Mouse (Mus musculus) ES-Bruce4 (cell line): ENCODE measurements around the gene Tmod2. TPM values are rescaled to one million over a fixed set of nuclear protein-coding genes. Genes with fewer than 3 reads are reported as not detected.

Experiments
- H3K27ac ChIP-seq: 2 replicates; pipeline ENCODE4 v1.5.1; 2012; ENCODE audit warnings: low read length, inconsistent platforms; ENCODE audit not compliant: insufficient read depth
- H3K27me3 ChIP-seq: 2 replicates; pipeline ENCODE4 v1.6.1; 2012; ENCODE audit warnings: mild to moderate bottlenecking, low read length, inconsistent platforms; ENCODE audit not compliant: control insufficient read depth, poor library complexity, insufficient read depth, severe bottlenecking
- H3K36me3 ChIP-seq: 2 replicates; pipeline ENCODE4 v1.6.1; 2012; ENCODE audit warnings: inconsistent platforms, mild to moderate bottlenecking, low read length, moderate library complexity; ENCODE audit not compliant: control insufficient read depth, poor library complexity, insufficient read depth, severe bottlenecking
- H3K4me1 ChIP-seq: one replicate; pipeline ENCODE4 v1.8.1; 2011; ENCODE audit warnings: low read length; ENCODE audit not compliant: control insufficient read depth, insufficient read depth
- H3K4me3 ChIP-seq: 2 replicates; pipeline ENCODE4 v1.5.1; 2011; ENCODE audit warnings: low read depth, mild to moderate bottlenecking, low read length
- H3K9ac ChIP-seq: 2 replicates; pipeline ENCODE4 v1.6.1; 2012; ENCODE audit warnings: low read depth, mild to moderate bottlenecking, inconsistent platforms; ENCODE audit not compliant: poor library complexity, severe bottlenecking
- H3K9me3 ChIP-seq: replicated peaks from 2 replicates; pipeline ENCODE4 v1.6.1; 2012; ENCODE audit warnings: mild to moderate bottlenecking, low read length, inconsistent platforms; ENCODE audit not compliant: control insufficient read depth, poor library complexity, insufficient read depth, severe bottlenecking
- CTCF ChIP-seq: IDR thresholded peaks from one replicate; pipeline ENCODE4 v1.8.1; 2011; ENCODE audit warnings: low read depth, low read length
- EP300 ChIP-seq: IDR thresholded peaks from 2 replicates; pipeline ENCODE4 v1.6.1; 2011; ENCODE audit warnings: low read depth, low read length; ENCODE audit not compliant: insufficient read depth
- POLR2A ChIP-seq: IDR thresholded peaks from one replicate; pipeline ENCODE4 v1.8.1; 2011; ENCODE audit warnings: low read length; ENCODE audit not compliant: insufficient read depth
- polyA plus RNA-seq: library from polyadenylated mRNA; stranded (reverse); fragments of >200 nt; gene quantifications from 2 replicates; pipeline ENCODE4 v1.2.4, GENCODE M21; 2011; ENCODE audit warnings: low read depth; ENCODE audit not compliant: missing spikeins, insufficient read depth, insufficient read length

Gene Tmod2
- polyA plus RNA-seq, 1 experiment: 7.3 TPM

DNA sequence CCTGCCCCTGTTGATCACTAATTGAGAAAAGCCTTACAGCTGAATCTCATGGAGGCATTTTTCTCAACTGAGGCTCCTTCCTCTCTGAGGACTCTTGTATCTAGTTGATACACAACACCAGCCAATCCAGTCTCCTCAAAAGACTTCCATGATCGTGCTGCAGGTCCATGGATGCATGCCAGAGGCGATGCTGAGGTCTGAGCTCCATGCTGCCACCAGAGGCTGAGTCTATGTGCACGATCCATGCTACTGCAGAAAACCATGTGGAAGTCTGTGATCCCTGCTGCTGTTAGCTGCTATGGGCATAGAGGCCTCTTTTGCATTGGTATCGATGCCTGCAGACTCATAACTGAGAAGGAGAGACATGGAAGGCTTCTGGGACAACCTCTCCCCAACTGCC, 23.1 kb upstream of the Tmod2 start:
- H3K36me3 ChIP-seq: no peaks in the 10 kb centered on the region
- no peaks in the 10 kb centered on the region for H3K27me3 ChIP-seq
- H3K4me3 ChIP-seq: no peak overlapping the region
- no peak for TF ChIP-seq POLR2A
- TF ChIP-seq CTCF: no peak
- no peak for TF ChIP-seq EP300
- H3K27ac ChIP-seq: no peak overlapping the region
- H3K4me1 ChIP-seq: no peaks in the 10 kb centered on the region
- no peaks in the 10 kb centered on the region for H3K9me3 ChIP-seq
- no peak overlapping the region for H3K9ac ChIP-seq

DNA sequence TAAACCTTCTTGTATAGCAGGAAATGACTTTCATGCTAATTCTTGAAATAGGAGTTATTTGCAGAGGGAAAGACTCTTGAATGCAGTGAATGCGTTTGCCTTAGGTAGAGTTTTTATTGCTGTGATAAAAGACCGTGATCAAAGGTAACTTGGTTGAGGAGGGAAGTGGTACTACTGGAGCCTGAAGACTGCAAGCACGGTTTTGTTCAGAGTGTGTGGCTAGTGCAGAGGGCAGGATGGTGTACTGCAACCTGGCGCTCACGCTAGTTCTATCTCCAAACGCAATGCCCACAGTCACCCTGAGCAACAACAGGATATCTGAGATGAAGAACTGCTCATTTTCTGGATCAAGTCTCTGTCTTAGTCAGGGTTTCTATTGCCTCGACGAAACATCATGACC, 22.5 kb upstream of the Tmod2 start:
- TF ChIP-seq EP300: no peak
- no peak for TF ChIP-seq CTCF
- no peak for TF ChIP-seq POLR2A
- Histone ChIP-seq H3K36me3 (no peaks in the 10 kb centered on the region), H3K4me3 (no peak overlapping the region), H3K9me3 (no peaks in the 10 kb centered on the region), H3K27ac (no peak overlapping the region), H3K9ac (no peak overlapping the region), H3K27me3 (no peaks in the 10 kb centered on the region), H3K4me1 (no peaks in the 10 kb centered on the region)

DNA sequence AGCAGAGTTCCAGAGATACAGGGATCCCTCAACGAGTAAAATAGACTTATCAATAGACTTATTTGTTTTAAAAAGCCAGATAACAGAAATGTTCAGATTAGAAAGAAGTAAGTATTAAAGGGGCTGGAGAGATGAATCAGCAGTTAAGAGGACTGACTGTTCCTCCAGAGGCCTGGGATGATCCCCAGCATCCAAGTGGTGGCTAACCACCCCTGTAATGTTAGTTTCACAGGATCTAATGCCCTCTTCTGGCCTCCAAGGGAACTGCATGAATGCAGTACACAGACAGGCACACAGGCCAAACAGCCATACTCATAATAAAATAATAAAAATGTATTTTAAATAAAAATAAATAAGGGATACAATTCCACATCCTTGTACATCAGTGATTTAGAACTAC, 21.8 kb upstream of the Tmod2 start:
- Histone ChIP-seq H3K27me3 (no peaks in the 10 kb centered on the region), H3K9me3 (no peaks in the 10 kb centered on the region), H3K27ac (no peak overlapping the region)

DNA sequence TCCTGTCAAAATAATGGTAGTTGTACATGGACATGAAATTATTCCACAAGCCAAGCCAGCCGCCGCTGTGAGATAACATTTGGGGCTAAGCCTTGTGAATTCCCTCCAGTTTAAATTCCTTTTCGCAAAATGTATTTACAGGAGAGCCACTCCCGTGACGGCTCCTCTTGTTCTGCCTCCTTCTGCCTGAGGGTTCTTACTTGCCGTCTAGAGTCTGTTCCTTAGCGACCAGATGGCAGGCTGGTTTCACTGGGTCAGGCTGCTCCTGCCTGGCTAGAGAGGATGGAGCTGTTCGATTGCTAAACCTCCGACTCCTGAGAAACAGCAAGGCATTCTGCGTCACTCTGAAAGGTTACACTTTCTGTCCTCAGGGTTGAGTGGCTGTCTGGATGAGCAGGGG, 21.0 kb upstream of the Tmod2 start:
- TF ChIP-seq POLR2A: no peak
- Histone ChIP-seq H3K27me3 (no peaks in the 10 kb centered on the region), H3K27ac (no peak overlapping the region), H3K4me3 (no peak overlapping the region), H3K9ac (no peak overlapping the region), H3K36me3 (no peaks in the 10 kb centered on the region), H3K9me3 (no peaks in the 10 kb centered on the region), H3K4me1 (no peaks in the 10 kb centered on the region)

More for the DNA sequence above, 21.8 kb upstream of the Tmod2 start:
- H3K4me1 ChIP-seq: no peaks in the 10 kb centered on the region
- no peak overlapping the region for H3K4me3 ChIP-seq
- no peaks in the 10 kb centered on the region for H3K36me3 ChIP-seq
- no peak for TF ChIP-seq EP300
- TF ChIP-seq CTCF: peak; percentile 28
- TF ChIP-seq POLR2A: no peak
- H3K9ac ChIP-seq: no peak overlapping the region

DNA sequence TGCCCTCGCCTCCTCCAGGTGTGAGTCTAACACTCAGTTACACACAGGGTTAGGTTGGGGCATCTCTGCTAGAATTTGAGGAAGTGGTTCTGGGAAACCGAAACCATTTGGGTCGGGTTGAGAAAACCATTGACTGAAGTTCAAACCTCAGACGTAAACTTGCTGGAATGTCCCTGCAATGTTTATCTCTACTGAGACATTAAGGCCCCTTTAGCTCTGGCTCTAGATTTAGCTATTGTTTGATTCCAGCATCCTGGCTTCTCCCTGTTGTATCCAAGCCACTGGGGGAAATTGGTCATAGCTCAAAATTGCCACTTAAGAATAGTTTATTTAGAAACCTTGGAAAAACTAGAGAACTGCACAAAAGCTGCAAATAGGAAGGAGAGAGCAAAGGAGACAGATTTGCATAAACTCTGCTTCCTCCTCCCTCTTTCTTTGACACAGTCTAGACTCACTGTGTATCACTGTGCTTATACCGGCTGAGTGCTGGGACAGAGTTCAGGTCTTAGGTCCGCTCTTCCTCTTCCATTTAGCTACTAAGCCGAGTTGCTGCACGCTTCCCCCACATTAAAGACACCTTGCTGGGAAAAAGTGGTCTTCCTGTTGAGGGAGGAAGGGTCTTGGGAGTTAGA, 19.8 kb upstream of the Tmod2 start:
- Histone ChIP-seq H3K4me1 (no peaks in the 10 kb centered on the region), H3K27me3 (no peaks in the 10 kb centered on the region; the same call in 1 of the 2 replicates), H3K4me3 (no peak overlapping the region), H3K27ac (no peak overlapping the region), H3K36me3 (no peaks in the 10 kb centered on the region), H3K9ac (no peak overlapping the region), H3K9me3 (no peaks in the 10 kb centered on the region)
- TF ChIP-seq CTCF (no peak), POLR2A (no peak), EP300 (no peak)

DNA sequence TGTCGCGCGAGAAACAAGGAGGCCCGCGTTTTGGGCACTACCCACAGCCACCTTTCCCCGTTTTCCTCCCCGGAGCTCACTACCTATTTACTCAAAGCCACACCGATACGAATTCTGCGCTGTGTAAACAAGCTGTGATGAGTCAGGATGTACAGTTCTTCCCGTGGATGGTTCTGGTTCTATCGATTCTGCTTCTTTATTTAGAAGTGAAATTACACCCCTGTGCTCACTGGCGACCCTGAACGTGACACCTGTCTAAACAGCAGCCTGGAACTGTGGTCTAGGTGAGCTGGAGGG, 15.1 kb upstream of the Tmod2 start:
- Histone ChIP-seq H3K27me3 (no peaks in the 10 kb centered on the region; the same call in 1 of the 2 replicates), H3K4me3 (peak overlapping the region; percentile 79), H3K4me1 (no peaks in the 10 kb centered on the region), H3K27ac (no peak overlapping the region), H3K9ac (peak overlapping the region; percentile 90), H3K9me3 (no peaks in the 10 kb centered on the region), H3K36me3 (no peaks in the 10 kb centered on the region)
- TF ChIP-seq POLR2A (no peak), CTCF (no peak), EP300 (no peak)
